Mouse (Mus musculus) intestine, embryonic 16.5 days (tissue): Measurements from ENCODE around the gene Zfp622. TPM values are rescaled to one million over a fixed set of nuclear protein-coding genes. Genes with fewer than 3 reads are reported as not detected.
A peak's percentile ranks its signal among the peaks of the same experiment; 100 is the strongest.

Source experiments
- ATAC-seq: fragments of 200-750 bp; cut with Nextera tagmentation; 2 replicates; pipeline ENCODE4 v1.8.0; 2017; ENCODE audit warnings: moderate TSS enrichment, moderate library complexity
- H3K27ac ChIP-seq: fragments of 300-500 bp; sonication (generic); 2 replicates; pipeline ENCODE4 v1.5.1; 2014; ENCODE audit warnings: mild to moderate bottlenecking, low read length
- H3K27me3 ChIP-seq: fragments of 300-500 bp; sonication (generic); replicated peaks from 2 replicates; pipeline ENCODE4 v1.6.1; 2014; ENCODE audit warnings: low read length, control low read depth, mixed read lengths; ENCODE audit not compliant: control insufficient read depth, insufficient read depth
- H3K36me3 ChIP-seq: fragments of 300-500 bp; sonication (generic); 2 replicates; pipeline ENCODE4 v1.6.1; 2014; ENCODE audit warnings: low read length, control low read depth; ENCODE audit not compliant: control insufficient read depth, insufficient read depth
- H3K4me1 ChIP-seq: fragments of 300-500 bp; sonication (generic); 2 replicates; pipeline ENCODE4 v1.6.1; 2014; ENCODE audit warnings: low read length, control low read depth, mixed read lengths; ENCODE audit not compliant: control insufficient read depth, insufficient read depth
- H3K4me2 ChIP-seq: fragments of 300-500 bp; sonication (generic); 2 replicates; pipeline ENCODE4 v1.6.1; 2014; ENCODE audit warnings: low read depth, low read length, control low read depth
- H3K4me3 ChIP-seq: fragments of 300-500 bp; sonication (generic); 2 replicates; pipeline ENCODE4 v1.5.1; 2014; ENCODE audit warnings: mild to moderate bottlenecking, low read length
- H3K9ac ChIP-seq: fragments of 300-500 bp; sonication (generic); 2 replicates; pipeline ENCODE4 v1.6.1; 2014; ENCODE audit warnings: low read depth, low read length
- H3K9me3 ChIP-seq: fragments of 300-500 bp; sonication (generic); 2 replicates; pipeline ENCODE4 v1.6.1; 2016; ENCODE audit warnings: low read length, control low read depth; ENCODE audit not compliant: control insufficient read depth
- WGBS: fragments of 180-500 bp; shearing (Covaris S2); extraction: QIAGEN DNeasy Blood & Tissue Kit; methylation state at CpG from one replicate; pipeline ENCODE4 v1.1.7; 2014; 5-methylcytosine and 5-hydroxymethylcytosine counted together
- polyA plus RNA-seq: library from polyadenylated mRNA; unstranded; fragments of >200 nt; fragmentation: Nextera tagmentation; extraction: Ambion mirVana; gene quantifications from 2 replicates; pipeline ENCODE4 v1.2.1, GENCODE M21; 2015

The Zfp622 gene
- 22.3 and 25.0 TPM in 2 replicates for polyA plus RNA-seq

DNA sequence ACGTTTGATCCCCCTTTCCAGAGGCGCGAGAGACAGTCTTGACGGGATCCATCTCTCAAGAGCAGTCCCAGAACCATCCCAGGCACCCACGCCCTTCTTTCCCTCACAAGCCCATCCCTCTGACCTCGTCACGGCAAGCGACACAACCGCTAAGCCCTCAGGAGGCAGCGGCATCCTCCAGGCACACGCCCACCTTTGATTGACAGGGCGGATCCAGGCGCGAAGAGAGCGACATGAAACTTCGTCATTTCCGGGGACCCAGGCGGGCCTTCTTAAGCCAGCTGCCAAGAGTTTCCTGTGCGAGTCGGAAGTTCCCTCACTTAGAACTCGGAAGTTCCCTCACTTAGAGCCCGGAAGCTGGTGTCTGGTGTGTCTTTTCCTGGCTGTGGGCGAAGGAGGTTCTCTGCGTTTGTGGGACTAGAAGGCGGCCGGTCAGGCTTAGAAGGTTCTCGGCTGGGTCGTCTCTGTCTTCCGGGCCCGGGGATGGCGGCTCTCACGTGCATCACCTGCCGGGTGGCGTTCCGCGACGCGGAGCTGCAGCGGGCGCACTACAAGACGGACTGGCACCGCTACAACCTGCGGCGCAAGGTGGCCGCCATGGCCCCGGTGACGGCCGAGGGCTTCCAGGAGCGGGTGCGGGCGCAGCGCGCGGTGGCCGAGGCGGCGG lies at the start of gene Zfp622:
Gene Zfp622 (plus strand): TSS at position 300 of the 667 bp plus-strand sequence.
- H3K9me3 ChIP-seq: no peaks in the 10 kb centered on the region
- under 1% methylated on average over 57 of the region's 57 CpGs for WGBS
- peak within 1 kb of the TSS; percentile 73 for H3K4me2 ChIP-seq
- no peaks in the 10 kb centered on the region for H3K36me3 ChIP-seq
- peak within 1 kb of the TSS; percentile 85 for H3K9ac ChIP-seq
- peak within 1 kb of the TSS; percentile 74 for H3K4me3 ChIP-seq
- no peaks in the 10 kb centered on the region for H3K27me3 ChIP-seq
- H3K27ac ChIP-seq: peak within 1 kb of the TSS; percentile 92
- H3K4me1 ChIP-seq: peaks cover 9% of the 10 kb centered on the region
- peak; percentile 97 for ATAC-seq

- WGBS: 91% methylated on average over 7 of the region's 7 CpGs
These were observed 49.8 kb upstream of the Zfp622 start for GRCm38 (mm10) chr15:25934411-25934810.

DNA sequence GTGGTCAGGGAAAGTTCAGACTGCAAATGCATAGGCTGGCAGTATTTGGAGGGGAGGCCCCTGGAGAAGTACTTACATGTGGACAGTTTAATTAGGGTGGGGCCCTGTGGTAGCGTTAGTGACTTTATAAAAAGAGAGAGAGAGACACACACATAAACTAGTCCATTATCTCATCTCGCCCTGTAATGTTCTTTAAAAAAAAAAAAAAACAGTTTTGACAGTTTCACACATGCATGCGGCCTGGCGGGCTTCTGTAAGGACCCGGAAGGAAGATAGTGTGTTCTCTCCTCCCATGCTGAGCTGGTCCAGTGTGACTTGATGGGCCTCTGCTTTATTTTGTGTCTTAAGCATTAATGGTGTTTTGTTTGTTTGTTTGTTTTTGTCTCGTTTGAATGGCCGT lies 45.7 kb upstream of the Zfp622 start:
- H3K9me3 ChIP-seq: no peaks in the 10 kb centered on the region
- no peaks in the 10 kb centered on the region for H3K27me3 ChIP-seq
- H3K36me3 ChIP-seq: no peaks in the 10 kb centered on the region
- ATAC-seq: no peak
- H3K4me2 ChIP-seq: no peak overlapping the region
- WGBS: 86% methylated on average over 7 of the region's 7 CpGs
- H3K27ac ChIP-seq: no peak overlapping the region
- peaks cover 5% of the 10 kb centered on the region; the same call in 1 of the 2 replicates for H3K4me1 ChIP-seq
- H3K9ac ChIP-seq: no peak overlapping the region
- no peak overlapping the region for H3K4me3 ChIP-seq

More at GRCm38 (mm10) chr15:25934411-25934810, 49.8 kb upstream of the Zfp622 start:
- Histone ChIP-seq H3K36me3 (no peaks in the 10 kb centered on the region), H3K9me3 (no peaks in the 10 kb centered on the region), H3K4me3 (no peak overlapping the region), H3K4me1 (peaks cover 7% of the 10 kb centered on the region; the same call in 1 of the 2 replicates), H3K4me2 (no peak overlapping the region), H3K27me3 (no peaks in the 10 kb centered on the region), H3K27ac (no peak overlapping the region), H3K9ac (no peak overlapping the region)
- ATAC-seq: no peak

GRCm38 (mm10) chr15:25940397-25941377 lies 43.5 kb upstream of the Zfp622 start:
- Histone ChIP-seq H3K4me1 (peaks cover 3% of the 10 kb centered on the region; the same call in 1 of the 2 replicates), H3K4me3 (peak overlapping the region; percentile 38), H3K36me3 (no peaks in the 10 kb centered on the region), H3K27me3 (no peaks in the 10 kb centered on the region), H3K9ac (peak overlapping the region; percentile 56), H3K9me3 (no peaks in the 10 kb centered on the region), H3K27ac (no peak overlapping the region), H3K4me2 (peak overlapping the region; percentile 49)
- WGBS: 24% methylated on average over 24 of the region's 24 CpGs
- peak; percentile 61 for ATAC-seq

DNA sequence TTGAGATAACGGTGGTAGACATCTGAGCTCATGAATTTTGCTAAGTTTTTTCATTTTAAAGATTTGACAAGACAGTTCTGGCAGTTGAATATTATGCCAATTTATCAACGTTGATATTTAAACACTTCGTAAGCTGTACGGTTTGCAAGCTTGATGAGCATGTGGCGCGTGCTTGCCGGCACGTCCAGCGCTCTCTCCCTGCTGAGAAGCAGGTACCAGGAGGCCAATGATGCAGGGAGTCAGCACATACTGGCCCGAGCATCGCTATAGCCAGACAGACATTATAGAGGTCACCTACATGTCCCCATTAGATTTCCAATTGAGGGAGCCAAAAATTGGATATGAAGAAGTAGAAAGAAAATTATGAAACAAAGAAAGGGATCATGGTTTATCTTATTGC lies 42.7 kb upstream of the Zfp622 start:
- no peaks in the 10 kb centered on the region for H3K9me3 ChIP-seq
- ATAC-seq: no peak
- no peak overlapping the region for H3K4me2 ChIP-seq
- H3K27ac ChIP-seq: no peak overlapping the region
- H3K4me1 ChIP-seq: peaks cover 3% of the 10 kb centered on the region; the same call in 1 of the 2 replicates
- no peaks in the 10 kb centered on the region for H3K36me3 ChIP-seq
- no peak overlapping the region for H3K9ac ChIP-seq
- no peaks in the 10 kb centered on the region for H3K27me3 ChIP-seq
- H3K4me3 ChIP-seq: peak overlapping the region; percentile 18; the same call in 1 of the 2 replicates
- 71% methylated on average over 11 of the region's 11 CpGs for WGBS

- Histone ChIP-seq H3K9ac (no peak overlapping the region), H3K9me3 (no peaks in the 10 kb centered on the region), H3K4me3 (no peak overlapping the region), H3K27ac (no peak overlapping the region), H3K4me1 (peaks cover 3% of the 10 kb centered on the region; the same call in 1 of the 2 replicates), H3K4me2 (no peak overlapping the region), H3K27me3 (no peaks in the 10 kb centered on the region), H3K36me3 (no peaks in the 10 kb centered on the region)
- WGBS: 56% methylated on average over 4 of the region's 4 CpGs
- peak; percentile 47 for ATAC-seq
These were observed 41.8 kb upstream of the Zfp622 start for GRCm38 (mm10) chr15:25942415-25942814.

DNA sequence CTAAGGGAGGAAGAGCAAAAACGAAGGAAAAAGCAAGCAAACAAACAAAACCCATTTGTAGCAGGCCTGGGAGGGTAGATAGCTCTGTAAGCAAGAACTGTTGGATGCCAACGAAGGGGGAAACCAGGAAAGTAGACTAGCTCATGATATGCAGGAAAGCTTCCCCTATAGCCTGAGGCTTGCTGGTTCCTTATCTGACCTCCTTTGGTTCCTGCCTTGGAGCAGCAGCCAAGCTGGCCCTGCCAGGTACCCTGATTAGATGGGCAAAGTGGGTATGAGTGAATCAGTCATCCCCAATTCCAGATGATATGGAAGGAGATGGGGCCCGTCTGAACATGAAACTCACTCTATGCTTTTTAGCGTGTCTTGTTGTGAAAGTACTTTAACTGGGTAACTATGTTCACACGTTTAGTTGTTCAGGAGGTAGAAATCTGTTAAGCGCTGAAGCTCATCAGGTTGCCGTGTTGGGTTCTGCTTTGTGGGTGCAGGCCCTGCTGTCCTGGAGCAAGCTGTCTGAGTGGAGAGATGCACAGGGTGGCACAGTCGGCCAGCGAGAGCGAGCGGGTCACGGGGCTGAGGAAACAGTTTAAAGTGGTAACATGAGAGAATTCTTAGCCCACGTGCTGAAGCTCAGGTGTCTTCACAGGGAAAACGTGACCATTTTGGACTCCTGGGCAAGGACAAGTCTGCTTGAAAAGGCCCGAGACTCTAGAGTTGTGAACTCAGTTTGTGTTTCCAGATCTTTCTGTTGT lies 40.6 kb upstream of the Zfp622 start:
- WGBS: 88% methylated on average over 15 of the region's 15 CpGs
- H3K4me2 ChIP-seq: no peak overlapping the region
- H3K27ac ChIP-seq: no peak overlapping the region
- no peak overlapping the region for H3K4me3 ChIP-seq
- no peak for ATAC-seq
- H3K36me3 ChIP-seq: no peaks in the 10 kb centered on the region
- no peaks in the 10 kb centered on the region for H3K9me3 ChIP-seq
- no peak overlapping the region for H3K9ac ChIP-seq
- H3K27me3 ChIP-seq: no peaks in the 10 kb centered on the region
- peaks cover 3% of the 10 kb centered on the region; the same call in 1 of the 2 replicates for H3K4me1 ChIP-seq

- no peaks in the 10 kb centered on the region for H3K27me3 ChIP-seq
- ATAC-seq: peak; percentile 83
- 0 out of 2 replicates have a peak overlapping the region, but pooled peaks have one; percentile 1 for H3K4me2 ChIP-seq
- no peak overlapping the region for H3K9ac ChIP-seq
- H3K4me1 ChIP-seq: peaks cover 3% of the 10 kb centered on the region; the same call in 1 of the 2 replicates
- H3K4me3 ChIP-seq: no peak overlapping the region
- no peak overlapping the region for H3K27ac ChIP-seq
- no peaks in the 10 kb centered on the region for H3K36me3 ChIP-seq
- H3K9me3 ChIP-seq: no peaks in the 10 kb centered on the region
- 45% methylated on average over 8 of the region's 8 CpGs for WGBS
These were observed 38.9 kb upstream of the Zfp622 start for GRCm38 (mm10) chr15:25945224-25945623.
